Mouse (Mus musculus): ENCODE results near the gene Cdk5r1. TPM values are rescaled to one million over a fixed set of nuclear protein-coding genes. Genes with fewer than 3 reads are reported as not detected.
A peak's percentile ranks its signal among the peaks of the same experiment; 100 is the strongest.

Gene Cdk5r1
- polyA plus RNA-seq (2014; fragmentation: Nextera tagmentation; extraction: Ambion mirVana) = 1.9 and 2.1 TPM in 2 replicates

- H3K36me3 ChIP-seq (ENCODE audit: control insufficient read depth, insufficient read depth, low read length) = peaks cover 5% of the 10 kb centered on the region
- peak; percentile 84 for ATAC-seq (ENCODE audit: insufficient number of reproducible peaks, low FRiP score, low TSS enrichment, low read depth)
- under 1% methylated on average over 98 of the region's 116 CpGs for WGBS
Measured at GRCm38 (mm10) chr11:80476222-80477189, at the start of gene Cdk5r1. TSS of gene Cdk5r1 (plus strand) at chr11:80477023.

GRCm38 (mm10) chr11:80428381-80429008 is 48.3 kb upstream of the Cdk5r1 start, which contains the start of gene Psmd11:
TSS of gene Psmd11 (plus strand) at chr11:80428615.
- peak within 1 kb of the TSS; percentile 61 for H3K4me2 ChIP-seq (ENCODE audit: low read depth, severe bottlenecking)
- H3K4me3 ChIP-seq (ENCODE audit: low read depth, low read length) = peak within 1 kb of the TSS; percentile 99
- H3K9ac ChIP-seq (ENCODE audit: low read length) = peak within 1 kb of the TSS; percentile 94
- H3K27me3 ChIP-seq (ENCODE audit: control insufficient read depth, insufficient read depth, low read length) = no peaks in the 10 kb centered on the region
- peaks cover 6% of the 10 kb centered on the region; the same call in 1 of the 2 replicates for H3K36me3 ChIP-seq (ENCODE audit: control insufficient read depth, insufficient read depth, low read length)
- under 1% methylated on average over 55 of the region's 58 CpGs for WGBS
- no peaks in the 10 kb centered on the region; the same call in 1 of the 2 replicates for H3K4me1 ChIP-seq (ENCODE audit: control insufficient read depth, insufficient read depth, low read length)
- ATAC-seq (ENCODE audit: insufficient number of reproducible peaks, low FRiP score, low TSS enrichment, low read depth) (peak; percentile 96), DNase-seq (ENCODE audit: low spot score) (peak; percentile 96)
- no peaks in the 10 kb centered on the region for H3K9me3 ChIP-seq (ENCODE audit: control insufficient read depth, low read length)
- H3K27ac ChIP-seq (replicated peaks; ENCODE audit: low read depth, low read length) = peak within 1 kb of the TSS; percentile 72; the same call in 1 of the 2 replicates

More at GRCm38 (mm10) chr11:80476222-80477189, at the start of gene Cdk5r1:
- H3K4me2 ChIP-seq (ENCODE audit: low read depth, severe bottlenecking) = peak within 1 kb of the TSS; percentile 97
- H3K9ac ChIP-seq (ENCODE audit: low read length) = peak within 1 kb of the TSS; percentile 70
- H3K4me3 ChIP-seq (ENCODE audit: low read depth, low read length) = peak within 1 kb of the TSS; percentile 74
- DNase-seq (ENCODE audit: low spot score) = peak; percentile 92
- peaks cover 7% of the 10 kb centered on the region for H3K4me1 ChIP-seq (ENCODE audit: control insufficient read depth, insufficient read depth, low read length)
- H3K27me3 ChIP-seq (ENCODE audit: control insufficient read depth, insufficient read depth, low read length) = no peaks in the 10 kb centered on the region
- no peaks in the 10 kb centered on the region for H3K9me3 ChIP-seq (ENCODE audit: control insufficient read depth, low read length)
- 0 out of 2 replicates have a peak within 1 kb of the TSS, but pooled peaks have one; percentile 23 for H3K27ac ChIP-seq (replicated peaks; ENCODE audit: low read depth, low read length)

DNA sequence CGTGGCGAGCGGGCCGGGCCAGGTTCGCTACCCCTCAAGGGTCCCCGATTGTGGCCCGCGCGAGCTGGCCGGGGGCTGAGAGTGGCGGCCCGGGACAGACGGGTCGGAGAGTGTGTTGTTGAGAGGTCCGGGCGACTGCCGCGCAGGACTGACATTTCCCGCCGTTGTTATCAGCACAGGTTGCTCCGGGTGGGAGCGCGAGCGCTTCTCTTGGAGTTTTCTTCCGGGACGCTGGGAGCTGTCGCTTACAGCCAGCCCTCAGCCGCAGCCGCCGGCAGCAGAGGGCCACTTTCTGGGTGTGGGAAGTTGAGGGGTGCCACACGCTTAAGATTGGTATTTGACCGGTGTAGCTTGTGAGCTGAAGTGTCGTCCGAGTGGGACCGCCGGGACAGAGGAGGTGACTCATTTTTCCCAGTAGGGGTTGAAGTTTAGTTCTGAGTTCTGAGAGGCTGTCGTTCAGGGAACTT is 47.8 kb upstream of the Cdk5r1 start:
- Histone ChIP-seq H3K9me3 (ENCODE audit: control insufficient read depth, low read length) (no peaks in the 10 kb centered on the region), H3K27me3 (ENCODE audit: control insufficient read depth, insufficient read depth, low read length) (no peaks in the 10 kb centered on the region), H3K9ac (ENCODE audit: low read length) (peak overlapping the region; percentile 94), H3K27ac (replicated peaks; ENCODE audit: low read depth, low read length) (0 out of 2 replicates have a peak overlapping the region, but pooled peaks have one; percentile 72), H3K36me3 (ENCODE audit: control insufficient read depth, insufficient read depth, low read length) (peaks cover 9% of the 10 kb centered on the region; the same call in 1 of the 2 replicates), H3K4me3 (ENCODE audit: low read depth, low read length) (peak overlapping the region; percentile 99), H3K4me2 (ENCODE audit: low read depth, severe bottlenecking) (peak overlapping the region; percentile 61), H3K4me1 (ENCODE audit: control insufficient read depth, insufficient read depth, low read length) (no peaks in the 10 kb centered on the region; the same call in 1 of the 2 replicates)
- ATAC-seq (ENCODE audit: insufficient number of reproducible peaks, low FRiP score, low TSS enrichment, low read depth) (peak; percentile 79; the same call in 1 of the 2 replicates), DNase-seq (ENCODE audit: low spot score) (peak; percentile 52)
- under 1% methylated on average over 35 of the region's 37 CpGs for WGBS

- Histone ChIP-seq H3K36me3 (ENCODE audit: control insufficient read depth, insufficient read depth, low read length) (peaks cover 10% of the 10 kb centered on the region; the same call in 1 of the 2 replicates), H3K9me3 (ENCODE audit: control insufficient read depth, low read length) (no peaks in the 10 kb centered on the region), H3K4me3 (ENCODE audit: low read depth, low read length) (peak overlapping the region; percentile 99), H3K27me3 (ENCODE audit: control insufficient read depth, insufficient read depth, low read length) (no peaks in the 10 kb centered on the region), H3K27ac (replicated peaks; ENCODE audit: low read depth, low read length) (no peak overlapping the region), H3K9ac (ENCODE audit: low read length) (peak overlapping the region; percentile 94), H3K4me1 (ENCODE audit: control insufficient read depth, insufficient read depth, low read length) (no peaks in the 10 kb centered on the region; the same call in 1 of the 2 replicates), H3K4me2 (ENCODE audit: low read depth, severe bottlenecking) (peak overlapping the region; percentile 61)
- ATAC-seq (ENCODE audit: insufficient number of reproducible peaks, low FRiP score, low TSS enrichment, low read depth) = no peak
- no peak for DNase-seq (ENCODE audit: low spot score)
- WGBS = 63% methylated on average over 14 of the region's 14 CpGs
Measured at GRCm38 (mm10) chr11:80429500-80430166, 47.2 kb upstream of the Cdk5r1 start.

GRCm38 (mm10) chr11:80430366-80430910 is 46.4 kb upstream of the Cdk5r1 start:
- no peak overlapping the region for H3K9ac ChIP-seq (ENCODE audit: low read length)
- no peaks in the 10 kb centered on the region for H3K9me3 ChIP-seq (ENCODE audit: control insufficient read depth, low read length)
- peaks cover 11% of the 10 kb centered on the region; the same call in 1 of the 2 replicates for H3K36me3 ChIP-seq (ENCODE audit: control insufficient read depth, insufficient read depth, low read length)
- no peak overlapping the region for H3K4me2 ChIP-seq (ENCODE audit: low read depth, severe bottlenecking)
- no peaks in the 10 kb centered on the region; the same call in 1 of the 2 replicates for H3K4me1 ChIP-seq (ENCODE audit: control insufficient read depth, insufficient read depth, low read length)
- no peaks in the 10 kb centered on the region for H3K27me3 ChIP-seq (ENCODE audit: control insufficient read depth, insufficient read depth, low read length)
- no peak overlapping the region for H3K27ac ChIP-seq (replicated peaks; ENCODE audit: low read depth, low read length)
- no peak overlapping the region for H3K4me3 ChIP-seq (ENCODE audit: low read depth, low read length)
- DNase-seq (ENCODE audit: low spot score) = no peak
- WGBS = 97% methylated on average over 3 of the region's 3 CpGs
- no peak for ATAC-seq (ENCODE audit: insufficient number of reproducible peaks, low FRiP score, low TSS enrichment, low read depth)

DNA sequence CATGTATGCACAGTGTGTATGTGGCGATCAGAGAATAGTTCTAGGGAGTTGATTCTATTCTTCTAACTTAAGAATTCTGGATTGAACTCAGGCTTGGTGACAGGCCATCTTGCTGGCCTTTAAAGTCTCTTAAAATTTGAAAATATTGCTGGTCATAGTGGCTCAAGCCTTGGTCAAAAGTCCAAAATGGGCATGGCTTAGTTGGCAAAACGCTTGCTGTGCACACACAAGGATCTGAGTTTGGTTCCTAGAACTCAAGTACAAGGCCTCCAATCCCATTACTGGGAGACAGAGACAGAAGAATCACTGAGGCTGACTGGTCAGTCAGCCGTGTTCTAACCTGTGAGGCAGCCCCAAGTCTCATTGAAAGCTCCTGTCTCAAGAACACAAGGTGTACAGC is 29.9 kb upstream of the Cdk5r1 start:
- peaks cover 10% of the 10 kb centered on the region for H3K36me3 ChIP-seq (ENCODE audit: control insufficient read depth, insufficient read depth, low read length)
- ATAC-seq (ENCODE audit: insufficient number of reproducible peaks, low FRiP score, low TSS enrichment, low read depth) = no peak

DNA sequence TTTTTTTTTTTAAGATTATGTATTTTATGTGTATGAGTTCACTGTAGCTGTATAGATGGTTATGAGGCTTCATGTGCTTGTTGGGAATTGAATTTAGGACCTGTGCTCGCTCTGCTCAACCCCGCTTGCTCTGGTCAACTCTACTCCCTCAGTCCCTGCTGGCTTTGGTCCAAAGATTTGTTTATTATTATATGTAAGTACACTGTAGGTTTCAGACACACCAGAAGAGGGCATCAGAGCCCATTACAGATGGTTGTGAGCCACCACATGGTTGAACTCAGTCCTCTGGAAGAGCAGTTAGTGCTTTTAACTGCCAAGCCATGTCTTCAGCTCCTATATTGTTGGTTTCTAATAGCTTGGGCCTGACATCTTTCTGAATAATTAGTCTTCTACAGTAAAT is 27.0 kb upstream of the Cdk5r1 start:
- no peak for ATAC-seq (ENCODE audit: insufficient number of reproducible peaks, low FRiP score, low TSS enrichment, low read depth)
- H3K4me2 ChIP-seq (ENCODE audit: low read depth, severe bottlenecking) = no peak overlapping the region

More for the DNA sequence above, 29.9 kb upstream of the Cdk5r1 start:
- Histone ChIP-seq H3K9me3 (ENCODE audit: control insufficient read depth, low read length) (no peaks in the 10 kb centered on the region), H3K4me3 (ENCODE audit: low read depth, low read length) (no peak overlapping the region), H3K9ac (ENCODE audit: low read length) (no peak overlapping the region), H3K4me2 (ENCODE audit: low read depth, severe bottlenecking) (no peak overlapping the region), H3K27ac (replicated peaks; ENCODE audit: low read depth, low read length) (no peak overlapping the region), H3K27me3 (ENCODE audit: control insufficient read depth, insufficient read depth, low read length) (no peaks in the 10 kb centered on the region), H3K4me1 (ENCODE audit: control insufficient read depth, insufficient read depth, low read length) (no peaks in the 10 kb centered on the region)
- WGBS = 97% methylated on average over 3 of the region's 3 CpGs
- DNase-seq (ENCODE audit: low spot score) = no peak

More for the DNA sequence above, 27.0 kb upstream of the Cdk5r1 start:
- 91% methylated on average over 2 of the region's 2 CpGs for WGBS
- no peak overlapping the region for H3K27ac ChIP-seq (replicated peaks; ENCODE audit: low read depth, low read length)
- H3K4me3 ChIP-seq (ENCODE audit: low read depth, low read length) = no peak overlapping the region
- H3K4me1 ChIP-seq (ENCODE audit: control insufficient read depth, insufficient read depth, low read length) = no peaks in the 10 kb centered on the region
- peaks cover 17% of the 10 kb centered on the region for H3K36me3 ChIP-seq (ENCODE audit: control insufficient read depth, insufficient read depth, low read length)
- H3K27me3 ChIP-seq (ENCODE audit: control insufficient read depth, insufficient read depth, low read length) = no peaks in the 10 kb centered on the region
- no peaks in the 10 kb centered on the region; the same call in 1 of the 2 replicates for H3K9me3 ChIP-seq (ENCODE audit: control insufficient read depth, low read length)
- no peak for DNase-seq (ENCODE audit: low spot score)
- H3K9ac ChIP-seq (ENCODE audit: low read length) = no peak overlapping the region
